Mouse (Mus musculus) heart, postnatal 4 days (tissue): ENCODE results near the gene Wdfy3. TPM values are rescaled to one million over a fixed set of nuclear protein-coding genes. Genes with fewer than 3 reads are reported as not detected.
"Not testable (repeated sequence)": the region's sequence is repeated elsewhere in the genome, so short reads cannot be mapped to it uniquely, and the experiment has no call there.

Experiments
- DNase-seq: peaks from one replicate; pipeline ENCODE4 v3.0.0; 2021
- total RNA-seq, 2 experiments: library from RNA; stranded (reverse); gene quantifications; 2 replicates each; pipeline ENCODE4 v1.2.3; 2021

The Wdfy3 gene
- total RNA-seq, 2 experiments from 2014 or later, result 47.0 to 48.6 TPM

DNA sequence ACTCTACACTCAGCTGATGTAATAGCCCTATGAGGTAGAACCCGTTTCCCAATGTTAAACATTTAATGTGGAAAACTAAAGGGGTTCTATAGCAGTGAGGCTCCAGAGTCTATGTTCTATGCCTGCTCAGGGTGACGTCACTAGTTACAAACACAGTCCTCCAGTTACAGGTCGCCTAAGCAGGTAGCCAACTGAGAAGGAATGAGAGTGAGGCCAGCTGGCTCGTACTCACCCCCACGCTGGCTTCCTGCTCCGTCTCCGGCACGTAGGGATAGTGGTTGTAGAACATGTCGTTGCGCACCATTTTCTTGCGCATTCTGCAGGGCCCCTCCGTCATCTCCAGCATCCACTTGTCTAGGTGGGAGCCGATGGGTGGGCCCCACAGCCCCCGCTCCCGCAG is 187.5 kb downstream of the Wdfy3 start:
- no peak for DNase-seq

DNA sequence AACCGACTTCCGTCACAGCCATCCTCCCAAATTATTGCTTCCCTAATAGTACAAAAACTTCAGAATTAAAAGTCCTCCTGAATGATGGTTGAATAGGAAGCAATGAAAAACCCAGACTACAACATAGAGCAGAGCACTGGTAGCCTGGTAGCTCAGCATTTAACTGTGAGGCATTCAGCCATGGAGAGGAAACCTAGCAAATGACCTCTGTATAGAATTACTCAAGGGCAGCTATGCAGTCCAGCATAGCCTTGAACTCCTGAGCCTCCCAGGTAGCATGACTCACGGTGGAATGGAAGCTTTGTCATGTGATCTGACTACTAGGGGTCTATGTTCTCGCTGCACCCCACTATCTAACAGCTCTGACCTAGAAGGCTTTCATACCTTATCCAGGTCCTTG is 189.8 kb downstream of the Wdfy3 start:
- no peak for DNase-seq

DNA sequence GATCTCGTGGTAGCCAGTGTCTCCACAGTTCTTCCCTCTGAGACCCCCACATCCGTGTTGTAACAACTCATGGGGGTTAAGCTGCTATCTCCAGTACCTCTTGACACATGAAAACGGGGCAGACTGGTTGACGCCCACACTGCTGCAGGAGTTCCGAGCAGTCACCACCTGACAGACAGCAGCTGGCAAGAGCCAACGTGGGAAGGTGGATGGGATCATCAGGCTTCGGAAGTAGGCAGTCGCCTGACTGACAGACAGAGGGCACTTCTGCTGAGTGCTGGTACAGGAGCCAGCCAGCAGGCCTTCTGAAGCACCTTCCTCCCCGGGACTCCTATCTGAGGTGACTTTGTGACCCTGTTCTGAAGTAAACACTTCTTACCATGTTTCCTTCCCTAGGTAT is 191.3 kb downstream of the Wdfy3 start:
- DNase-seq, result peak; percentile 31

DNA sequence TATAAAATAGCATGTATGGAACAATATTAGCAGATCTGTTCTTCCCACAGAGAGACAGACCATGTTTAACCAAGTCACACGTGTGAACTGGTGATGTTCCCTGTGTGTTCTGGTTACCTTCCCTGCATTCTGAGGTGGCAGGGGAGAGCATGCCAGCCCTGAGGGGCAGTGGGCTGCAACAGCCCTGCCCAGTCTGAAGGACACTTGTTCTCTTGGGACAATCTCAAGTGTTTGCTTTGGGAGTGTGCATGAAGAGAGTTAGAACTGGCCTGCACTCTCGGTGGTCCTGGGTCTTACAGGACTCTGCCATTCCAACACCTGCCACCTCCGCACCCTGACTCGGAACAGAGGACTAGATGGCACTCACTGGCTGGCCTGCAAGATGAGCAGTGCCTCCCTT is 193.5 kb downstream of the Wdfy3 start:
- no peak for DNase-seq

DNA sequence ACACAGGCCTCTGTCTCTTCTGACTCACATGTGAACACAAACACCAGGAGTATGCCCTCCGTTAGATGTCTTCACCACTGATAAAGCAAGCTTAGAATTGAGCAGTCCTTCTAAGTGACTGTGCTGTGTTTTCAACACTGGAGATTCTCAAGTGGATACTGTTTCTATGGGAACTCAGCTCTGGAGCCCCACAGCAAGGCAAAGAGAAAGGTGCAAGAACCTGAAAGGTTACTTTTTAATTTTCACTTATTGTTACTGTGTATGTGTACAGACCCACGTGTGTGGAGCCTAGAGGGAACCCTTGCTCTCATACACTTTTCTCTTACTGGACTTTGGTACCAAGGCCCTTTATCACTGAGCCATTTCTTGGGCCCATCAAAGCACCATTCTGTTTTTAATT is 203.0 kb downstream of the Wdfy3 start:
- no peak for DNase-seq

- DNase-seq, result no peak
Observed at GRCm38 (mm10) chr5:101863946-101864345, 205.8 kb downstream of the Wdfy3 start.

GRCm38 (mm10) chr5:101862651-101863050 is 207.1 kb downstream of the Wdfy3 start:
- no peak for DNase-seq

- DNase-seq, result no peak
Observed at GRCm38 (mm10) chr5:101861786-101862571, 207.7 kb downstream of the Wdfy3 start.

DNA sequence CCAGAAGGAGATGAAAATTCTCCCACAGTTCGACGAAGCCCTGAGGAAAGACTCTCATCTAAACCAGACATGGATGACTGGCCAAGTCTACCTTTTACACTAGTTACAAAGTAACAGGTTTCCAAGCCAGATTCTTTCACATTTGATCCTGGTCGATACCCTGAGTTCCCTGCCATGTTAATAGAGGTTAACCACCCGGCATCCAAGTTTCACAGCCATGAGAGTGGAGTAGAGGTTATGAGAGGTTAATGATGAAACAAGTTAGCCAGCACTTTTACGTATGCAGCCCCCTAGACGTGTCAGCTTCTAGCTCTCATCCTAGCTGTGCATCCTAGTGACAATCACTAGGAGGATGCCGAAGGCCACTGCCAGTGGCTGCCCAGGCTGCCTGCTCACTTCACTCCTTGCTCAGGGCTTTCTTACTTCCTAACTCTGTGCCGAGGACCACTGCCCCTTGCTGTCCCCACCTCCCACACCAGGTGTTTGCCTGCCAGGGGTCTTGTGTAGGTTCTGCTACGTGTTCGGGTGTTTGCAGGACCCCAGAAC is 210.8 kb downstream of the Wdfy3 start:
- no peak for DNase-seq

DNA sequence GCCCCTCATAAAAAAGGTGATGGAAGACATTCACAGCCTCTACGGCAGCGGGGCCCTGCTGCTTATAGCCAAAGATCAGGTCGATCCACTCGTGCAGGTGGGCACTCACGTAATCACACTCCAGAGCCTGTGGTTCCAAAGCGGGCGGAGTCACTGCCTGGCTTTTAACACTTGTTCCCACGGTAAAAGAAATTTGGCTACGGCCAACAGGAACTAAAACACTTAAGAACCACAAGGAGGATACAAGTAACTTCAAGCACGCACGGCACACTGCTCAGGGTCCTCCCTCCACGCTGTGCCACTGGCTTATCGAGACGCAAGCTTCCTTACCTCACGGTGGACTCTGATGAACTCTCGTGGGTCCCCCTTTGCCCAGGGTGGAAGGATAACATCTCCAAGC is 214.2 kb downstream of the Wdfy3 start:
- no peak for DNase-seq

GRCm38 (mm10) chr5:101854667-101855066 is 215.1 kb downstream of the Wdfy3 start:
- DNase-seq, result no peak

GRCm38 (mm10) chr5:101854100-101854499 is 215.6 kb downstream of the Wdfy3 start:
- DNase-seq, result no peak

GRCm38 (mm10) chr5:101852116-101852680 is 217.5 kb downstream of the Wdfy3 start:
- no peak for DNase-seq

DNA sequence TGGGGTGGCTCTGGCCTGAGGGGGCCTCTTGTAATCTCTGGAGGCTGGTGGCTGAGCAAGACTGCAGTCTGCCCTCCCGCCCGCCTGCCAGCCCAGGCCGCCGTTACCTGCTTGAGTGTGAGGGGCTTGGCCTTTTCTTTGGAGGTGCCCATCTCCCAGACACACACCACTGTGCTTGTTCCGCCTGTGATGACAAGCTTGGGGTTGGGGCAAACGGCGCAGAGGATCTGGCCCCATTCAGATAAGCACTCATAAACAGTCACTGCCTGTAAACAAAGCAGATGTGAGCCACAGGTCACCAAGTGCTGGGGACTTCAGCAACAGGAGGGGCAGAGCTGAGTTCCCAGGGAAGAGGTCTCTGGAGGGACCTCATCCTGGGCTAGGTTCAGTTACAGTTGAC is 218.6 kb downstream of the Wdfy3 start:
- no peak for DNase-seq

GRCm38 (mm10) chr5:101847762-101848161 is 222.0 kb downstream of the Wdfy3 start:
- DNase-seq, result no peak

- no peak for DNase-seq
Observed at GRCm38 (mm10) chr5:101847323-101847722, 222.4 kb downstream of the Wdfy3 start.

GRCm38 (mm10) chr5:101845930-101846329 is 223.8 kb downstream of the Wdfy3 start:
- no peak for DNase-seq

- no peak for DNase-seq
Observed at GRCm38 (mm10) chr5:101845011-101845410, 224.7 kb downstream of the Wdfy3 start.

GRCm38 (mm10) chr5:101840476-101840875 is 229.2 kb downstream of the Wdfy3 start:
- no peak for DNase-seq

- DNase-seq, result not testable (repeated sequence)
Observed at GRCm38 (mm10) chr5:101837605-101838004, 232.1 kb downstream of the Wdfy3 start.

GRCm38 (mm10) chr5:101836221-101836620 is 233.5 kb downstream of the Wdfy3 start:
- DNase-seq, result no peak

DNA sequence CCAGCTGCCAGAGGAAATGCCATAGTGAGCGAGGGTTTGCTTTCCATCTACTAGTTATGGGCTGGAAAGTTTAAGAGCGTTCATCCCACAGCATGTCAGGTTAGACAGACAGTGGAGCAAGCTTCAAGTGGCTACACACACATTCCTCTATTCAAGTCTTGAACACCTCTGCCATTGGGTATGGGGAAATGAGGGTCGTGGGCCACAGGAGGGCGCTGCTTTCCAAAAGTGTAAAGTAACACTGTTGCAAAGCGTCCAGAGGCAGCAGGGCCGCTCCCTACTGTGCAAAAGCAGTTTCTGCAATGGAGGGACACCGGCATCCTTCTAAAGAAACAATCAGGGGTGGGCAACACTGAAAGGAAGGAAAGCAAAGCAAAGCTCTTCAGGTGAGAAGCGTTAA is 235.8 kb downstream of the Wdfy3 start:
- no peak for DNase-seq

DNA sequence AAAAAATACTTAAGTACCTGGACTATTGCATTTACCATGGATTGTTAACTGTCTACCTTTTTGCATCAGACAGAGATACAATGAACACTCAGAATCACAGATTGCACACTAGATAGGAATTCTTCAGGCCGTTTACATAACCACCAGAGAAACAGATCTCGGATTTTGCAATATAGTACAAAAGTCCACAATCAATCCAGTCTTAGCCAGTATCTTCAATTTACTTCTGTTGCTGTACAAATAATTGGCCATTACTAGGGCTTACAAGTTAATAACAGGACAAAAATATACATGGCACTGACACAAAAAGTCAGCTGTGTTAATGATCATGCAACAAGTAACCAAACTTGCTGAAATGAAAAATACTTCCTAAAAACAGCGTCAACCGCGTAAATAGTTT is 236.7 kb downstream of the Wdfy3 start:
- DNase-seq, result no peak

DNA sequence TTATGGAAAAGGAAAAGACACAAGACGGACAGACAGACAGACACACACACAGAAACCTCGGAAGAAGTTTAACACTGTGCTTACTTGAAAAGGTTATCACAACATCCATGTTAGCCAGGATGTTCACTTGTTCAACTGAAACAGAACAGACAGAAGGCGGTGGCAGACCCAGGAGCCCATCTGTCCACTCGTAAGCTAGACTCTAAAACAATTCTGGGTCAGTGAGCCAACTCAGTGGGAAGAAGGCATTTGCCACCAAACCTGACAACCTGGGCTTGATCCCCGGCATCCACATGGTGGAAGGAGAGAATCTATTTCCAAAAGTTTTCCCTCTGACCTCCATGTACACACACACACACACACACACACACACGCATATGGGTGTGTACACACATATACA is 237.7 kb downstream of the Wdfy3 start:
- DNase-seq, result no peak
